Mouse (Mus musculus): Measurements from ENCODE around the gene Mrvi1. TPM values are rescaled to one million over a fixed set of nuclear protein-coding genes. Genes with fewer than 3 reads are reported as not detected.

The Mrvi1 gene
- polyA plus RNA-seq, 1 experiment from 2014 or later, result 0.87 TPM

DNA sequence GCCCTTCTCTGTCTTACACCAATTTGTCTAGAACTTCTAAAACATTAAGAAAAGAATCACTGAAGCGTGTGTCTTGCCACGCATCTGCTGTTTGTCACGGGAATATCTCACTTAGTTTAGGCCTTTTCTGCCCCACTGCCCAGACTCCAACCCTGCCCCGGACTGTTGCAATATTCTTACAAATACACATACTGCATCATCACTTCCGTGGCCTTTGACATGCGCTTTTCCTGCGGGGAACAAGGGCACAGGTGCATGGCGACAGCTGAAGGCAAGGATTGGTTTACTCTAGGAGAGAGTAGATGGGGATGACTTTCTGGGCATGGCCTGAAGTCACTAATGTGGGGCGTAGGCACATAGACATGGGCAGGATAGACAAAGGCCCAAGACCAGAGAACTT lies 87.6 kb downstream of the Mrvi1 start:
- no peak overlapping the region for H3K9ac ChIP-seq (replicated peaks)
- no peak overlapping the region for H3K27ac ChIP-seq (replicated peaks)
- no peaks in the 10 kb centered on the region for H3K9me3 ChIP-seq
- H3K4me2 ChIP-seq (replicated peaks), result no peak overlapping the region
- no peaks in the 10 kb centered on the region for H3K36me3 ChIP-seq
- 82% methylated on average over 9 of the region's 9 CpGs for WGBS
- no peaks in the 10 kb centered on the region for H3K4me1 ChIP-seq
- no peak for ATAC-seq (replicated peaks)
- H3K27me3 ChIP-seq, result no peaks in the 10 kb centered on the region
- no peak overlapping the region for H3K4me3 ChIP-seq

DNA sequence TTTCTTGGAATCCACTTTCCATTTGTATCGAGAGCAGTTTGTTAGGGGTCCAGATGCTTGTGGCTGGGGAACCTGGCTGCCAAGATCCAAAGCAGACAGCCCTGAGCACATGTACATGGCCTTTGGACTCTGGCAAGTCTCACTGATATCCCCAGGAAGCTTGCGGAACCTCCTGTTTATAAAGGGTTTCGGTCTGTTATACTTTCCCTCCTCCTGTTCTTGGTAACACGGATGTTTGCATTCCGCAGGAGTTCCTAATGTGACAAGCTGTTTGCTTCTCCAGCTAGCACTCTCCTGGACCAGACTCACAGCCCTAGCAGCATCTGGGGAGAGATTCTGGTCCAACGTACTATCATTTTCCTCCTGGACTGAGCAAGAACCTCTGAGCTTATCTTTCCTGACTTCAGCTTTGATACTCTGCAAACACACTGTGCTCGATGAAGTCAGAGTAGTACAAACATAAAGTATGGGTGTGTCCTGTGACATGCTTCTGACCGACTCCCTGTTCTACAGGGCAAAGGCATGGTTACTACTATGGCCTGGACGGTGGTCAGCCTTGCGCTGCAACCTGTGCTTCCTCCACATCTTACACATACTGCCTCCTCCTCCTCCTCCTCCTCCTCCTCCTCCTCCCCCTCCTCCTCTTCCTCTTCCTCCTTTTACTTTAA lies 88.2 kb downstream of the Mrvi1 start:
- H3K4me2 ChIP-seq (replicated peaks), result no peak overlapping the region
- no peaks in the 10 kb centered on the region for H3K36me3 ChIP-seq
- no peaks in the 10 kb centered on the region for H3K27me3 ChIP-seq
- no peaks in the 10 kb centered on the region for H3K4me1 ChIP-seq
- H3K4me3 ChIP-seq, result no peak overlapping the region
- H3K9ac ChIP-seq (replicated peaks), result no peak overlapping the region
- 88% methylated on average over 10 of the region's 10 CpGs for WGBS
- H3K9me3 ChIP-seq, result no peaks in the 10 kb centered on the region
- no peak for ATAC-seq (replicated peaks)
- H3K27ac ChIP-seq (replicated peaks), result no peak overlapping the region

DNA sequence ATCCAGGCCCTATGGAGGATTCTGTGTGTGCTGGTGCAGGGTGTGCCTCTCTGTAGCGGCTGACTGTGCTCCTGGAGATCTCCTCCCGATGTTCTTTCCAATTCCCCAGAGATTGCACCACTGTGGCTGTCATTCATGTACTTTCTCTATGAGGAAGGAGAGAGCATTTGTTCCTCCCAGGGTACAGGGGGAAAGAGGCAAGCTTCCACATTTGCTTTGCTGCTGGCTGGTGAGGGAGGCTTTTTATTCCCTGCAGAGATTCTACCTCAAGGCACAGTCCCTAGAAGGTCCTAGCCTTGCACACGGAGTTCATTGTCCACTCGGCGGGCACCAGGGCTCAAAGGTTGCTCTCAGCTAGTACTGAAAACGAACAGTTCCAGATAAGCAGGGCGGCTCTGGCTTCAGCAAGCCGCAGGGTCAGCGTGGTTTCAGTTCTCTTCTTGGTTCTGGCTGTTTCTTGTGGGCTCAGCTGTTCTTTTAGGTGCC lies 90.7 kb downstream of the Mrvi1 start:
- Histone ChIP-seq H3K4me2 (replicated peaks) (no peak overlapping the region), H3K4me1 (no peaks in the 10 kb centered on the region), H3K9me3 (no peaks in the 10 kb centered on the region), H3K36me3 (no peaks in the 10 kb centered on the region), H3K27me3 (no peaks in the 10 kb centered on the region), H3K27ac (replicated peaks) (no peak overlapping the region), H3K9ac (replicated peaks) (no peak overlapping the region), H3K4me3 (no peak overlapping the region)
- no peak for ATAC-seq (replicated peaks)
- 79% methylated on average over 9 of the region's 9 CpGs for WGBS

DNA sequence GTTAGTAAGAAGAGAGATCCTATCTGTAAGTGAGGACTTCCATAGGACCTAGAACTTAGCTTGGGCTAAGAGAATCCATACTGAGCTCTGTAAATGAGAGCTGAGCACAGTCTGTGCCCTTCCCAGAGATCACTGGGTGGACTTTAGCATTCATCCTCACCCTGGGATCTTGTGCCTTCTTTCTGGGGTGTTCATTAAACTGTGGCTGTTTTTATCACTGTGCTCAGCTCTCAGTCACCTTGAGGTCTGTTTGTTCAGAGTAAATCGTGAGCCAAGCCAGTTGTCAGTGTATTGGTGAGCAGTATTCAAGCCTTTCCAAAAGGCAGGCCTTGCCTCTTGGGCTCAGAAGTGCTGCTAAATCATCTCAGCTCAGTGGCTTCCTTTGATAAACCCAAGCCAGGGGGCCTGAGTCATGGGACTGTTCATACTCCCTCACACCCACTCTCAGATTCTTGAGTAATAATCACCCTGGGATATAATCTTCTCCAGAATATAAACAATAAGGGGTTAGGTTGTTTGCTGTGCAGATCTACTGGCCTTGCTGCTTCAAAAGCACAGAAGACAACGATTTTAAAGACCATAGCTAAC lies 100.4 kb downstream of the Mrvi1 start:
- no peak overlapping the region for H3K4me2 ChIP-seq (replicated peaks)
- 83% methylated on average over 2 of the region's 2 CpGs for WGBS
- H3K36me3 ChIP-seq, result no peaks in the 10 kb centered on the region
- no peaks in the 10 kb centered on the region for H3K4me1 ChIP-seq
- H3K4me3 ChIP-seq, result no peak overlapping the region
- no peaks in the 10 kb centered on the region for H3K27me3 ChIP-seq
- ATAC-seq (replicated peaks), result no peak
- no peaks in the 10 kb centered on the region for H3K9me3 ChIP-seq
- H3K27ac ChIP-seq (replicated peaks), result no peak overlapping the region
- H3K9ac ChIP-seq (replicated peaks), result no peak overlapping the region

DNA sequence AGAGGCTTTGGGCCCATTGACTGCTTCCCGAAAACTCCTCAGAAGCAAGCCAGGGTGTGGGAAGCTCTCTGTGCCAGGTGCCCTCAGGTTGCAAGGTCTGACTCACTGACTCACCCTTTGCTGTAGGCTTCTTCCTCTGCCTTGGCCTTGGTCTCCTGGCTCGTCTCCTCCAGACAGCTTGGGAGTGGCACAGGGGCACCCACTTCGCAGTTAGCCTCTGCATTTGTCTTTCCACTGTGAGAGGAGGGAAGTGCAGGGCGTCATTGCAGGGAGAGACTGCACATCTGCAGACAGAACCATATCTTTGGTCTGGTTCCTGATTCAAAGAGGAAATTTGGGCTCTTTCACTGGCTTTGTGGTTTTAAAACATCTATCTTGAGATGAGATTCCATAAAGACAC lies 104.2 kb downstream of the Mrvi1 start:
- Histone ChIP-seq H3K36me3 (no peaks in the 10 kb centered on the region), H3K4me3 (no peak overlapping the region), H3K27ac (replicated peaks) (no peak overlapping the region), H3K4me2 (replicated peaks) (no peak overlapping the region), H3K4me1 (no peaks in the 10 kb centered on the region), H3K27me3 (no peaks in the 10 kb centered on the region), H3K9ac (replicated peaks) (no peak overlapping the region), H3K9me3 (no peaks in the 10 kb centered on the region)
- ATAC-seq (replicated peaks), result no peak
- WGBS, result 87% methylated on average over 4 of the region's 4 CpGs

DNA sequence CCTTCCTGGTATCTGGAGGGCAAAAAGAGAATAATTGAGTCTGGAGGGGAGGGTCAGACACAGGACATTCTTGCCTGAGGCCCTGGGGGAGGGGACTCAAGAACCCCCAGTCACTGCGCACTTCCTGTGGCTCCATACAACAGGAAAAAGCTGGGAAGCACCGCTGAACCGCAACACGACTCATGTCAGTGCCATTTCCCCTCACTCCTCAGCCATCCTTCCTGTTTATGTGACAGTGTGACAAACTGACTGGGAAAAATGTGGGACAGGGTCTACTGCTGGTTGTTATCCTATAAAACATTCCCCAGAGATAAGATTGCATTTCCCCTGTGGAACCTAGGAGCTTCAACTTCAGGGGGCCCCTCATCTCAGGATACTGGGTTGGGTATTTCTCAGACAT lies 105.3 kb downstream of the Mrvi1 start:
- Histone ChIP-seq H3K4me1 (no peaks in the 10 kb centered on the region), H3K36me3 (no peaks in the 10 kb centered on the region), H3K27me3 (no peaks in the 10 kb centered on the region), H3K4me3 (no peak overlapping the region), H3K27ac (replicated peaks) (no peak overlapping the region), H3K9ac (replicated peaks) (no peak overlapping the region), H3K4me2 (replicated peaks) (no peak overlapping the region), H3K9me3 (no peaks in the 10 kb centered on the region)
- ATAC-seq (replicated peaks), result no peak
- 92% methylated on average over 4 of the region's 4 CpGs for WGBS

DNA sequence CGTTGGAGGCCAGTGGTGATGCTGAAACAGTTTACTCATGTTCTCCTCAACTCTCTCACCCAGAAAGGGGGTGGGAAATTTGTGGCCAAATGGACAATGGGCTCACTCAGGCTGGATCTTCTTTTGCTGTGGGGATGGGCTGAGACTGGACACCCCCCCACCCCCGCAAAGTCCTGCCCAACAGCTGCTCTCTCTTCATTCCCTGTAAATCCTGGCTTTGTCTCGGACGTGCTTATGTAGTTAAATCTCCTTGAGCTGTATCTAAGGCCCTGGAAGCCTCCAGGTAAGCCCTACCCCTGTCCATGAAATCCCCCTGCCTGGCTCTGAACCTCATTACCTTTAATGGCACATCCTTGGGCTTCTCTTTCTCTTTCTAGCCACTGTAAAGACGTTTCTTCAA lies 113.5 kb downstream of the Mrvi1 start:
- H3K4me1 ChIP-seq, result peaks cover 4% of the 10 kb centered on the region; the same call in 1 of the 2 replicates
- no peak for ATAC-seq (replicated peaks)
- H3K9me3 ChIP-seq, result no peaks in the 10 kb centered on the region
- H3K4me2 ChIP-seq (replicated peaks), result no peak overlapping the region
- no peak overlapping the region for H3K9ac ChIP-seq (replicated peaks)
- H3K4me3 ChIP-seq, result no peak overlapping the region
- H3K36me3 ChIP-seq, result no peaks in the 10 kb centered on the region
- WGBS, result 61% methylated on average over 5 of the region's 5 CpGs
- no peak overlapping the region for H3K27ac ChIP-seq (replicated peaks)
- H3K27me3 ChIP-seq, result no peaks in the 10 kb centered on the region

DNA sequence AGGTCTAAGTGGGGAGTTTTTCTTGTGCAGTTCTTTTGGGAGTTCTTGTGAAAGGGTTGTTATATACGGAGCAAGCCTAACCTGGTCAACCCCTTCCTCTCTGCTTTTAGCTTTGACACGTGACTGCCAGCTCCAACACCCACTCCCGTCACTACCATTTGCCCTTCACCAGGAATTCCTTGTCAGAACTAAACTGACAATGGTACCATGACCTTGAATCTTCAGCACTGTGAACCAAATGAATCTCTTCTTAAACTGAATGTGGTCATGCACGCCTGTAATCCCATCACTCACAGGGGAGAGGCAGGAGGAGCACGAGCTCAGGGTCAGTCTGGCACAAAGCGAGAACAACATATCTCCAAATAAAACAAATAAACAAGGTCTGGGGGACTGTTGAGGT lies 115.1 kb downstream of the Mrvi1 start:
- no peak overlapping the region for H3K9ac ChIP-seq (replicated peaks)

DNA sequence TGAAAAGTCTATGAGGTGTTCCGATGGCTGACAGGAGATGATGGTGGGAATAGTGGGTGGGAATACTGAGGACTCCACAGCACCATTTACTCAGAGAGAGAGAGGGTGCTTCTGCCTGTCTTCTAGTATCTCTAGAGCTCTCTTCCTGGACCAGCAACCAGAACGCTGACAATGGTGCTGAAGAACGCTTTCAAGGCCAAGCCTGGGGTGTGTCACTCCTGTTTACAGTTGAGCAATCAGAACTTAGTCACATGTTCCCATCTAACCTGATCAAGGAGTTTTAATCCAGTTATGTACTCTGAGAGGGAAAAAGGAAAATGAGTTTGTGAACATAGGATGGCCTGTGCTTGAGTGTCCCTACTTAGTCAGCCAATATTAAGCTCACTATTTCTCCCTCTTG lies 116.2 kb downstream of the Mrvi1 start:
- Histone ChIP-seq H3K9ac (replicated peaks) (no peak overlapping the region), H3K4me1 (peaks cover 4% of the 10 kb centered on the region; the same call in 1 of the 2 replicates), H3K27ac (replicated peaks) (no peak overlapping the region), H3K4me2 (replicated peaks) (no peak overlapping the region), H3K4me3 (no peak overlapping the region), H3K27me3 (no peaks in the 10 kb centered on the region), H3K36me3 (no peaks in the 10 kb centered on the region), H3K9me3 (no peaks in the 10 kb centered on the region)
- WGBS, result 94% methylated on average over 3 of the region's 3 CpGs
- ATAC-seq (replicated peaks), result no peak

More for the DNA sequence above, 115.1 kb downstream of the Mrvi1 start:
- Histone ChIP-seq H3K9me3 (no peaks in the 10 kb centered on the region), H3K4me1 (peaks cover 4% of the 10 kb centered on the region; the same call in 1 of the 2 replicates), H3K36me3 (no peaks in the 10 kb centered on the region), H3K4me2 (replicated peaks) (no peak overlapping the region), H3K27ac (replicated peaks) (no peak overlapping the region), H3K27me3 (no peaks in the 10 kb centered on the region), H3K4me3 (no peak overlapping the region)
- WGBS, result 90% methylated on average over 6 of the region's 6 CpGs
- ATAC-seq (replicated peaks), result no peak

DNA sequence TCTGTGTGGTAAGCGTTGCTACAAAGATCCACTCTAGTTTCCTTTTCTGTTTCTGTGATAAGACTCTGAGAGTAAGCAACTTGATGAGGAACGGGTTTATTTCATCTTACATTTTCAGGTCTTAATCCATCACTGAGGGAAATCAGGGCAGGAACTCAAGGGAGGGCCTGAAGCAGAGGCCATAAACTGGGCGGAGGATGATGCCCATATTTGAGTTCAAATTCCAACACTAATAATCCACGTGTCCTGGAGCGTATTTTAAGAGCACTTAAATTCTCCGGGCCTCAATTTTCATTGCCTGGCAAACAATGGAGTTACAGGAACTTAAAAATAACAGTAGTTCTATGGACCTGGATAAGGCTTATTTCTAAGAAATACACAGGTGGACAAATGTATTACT lies 116.7 kb downstream of the Mrvi1 start:
- H3K4me2 ChIP-seq (replicated peaks), result no peak overlapping the region
- no peak overlapping the region for H3K9ac ChIP-seq (replicated peaks)
- H3K9me3 ChIP-seq, result no peaks in the 10 kb centered on the region
- no peaks in the 10 kb centered on the region for H3K27me3 ChIP-seq
- no peak for ATAC-seq (replicated peaks)
- no peaks in the 10 kb centered on the region for H3K36me3 ChIP-seq
- no peak overlapping the region for H3K4me3 ChIP-seq
- peaks cover 4% of the 10 kb centered on the region; the same call in 1 of the 2 replicates for H3K4me1 ChIP-seq
- WGBS, result 89% methylated on average over 6 of the region's 6 CpGs
- no peak overlapping the region for H3K27ac ChIP-seq (replicated peaks)

DNA sequence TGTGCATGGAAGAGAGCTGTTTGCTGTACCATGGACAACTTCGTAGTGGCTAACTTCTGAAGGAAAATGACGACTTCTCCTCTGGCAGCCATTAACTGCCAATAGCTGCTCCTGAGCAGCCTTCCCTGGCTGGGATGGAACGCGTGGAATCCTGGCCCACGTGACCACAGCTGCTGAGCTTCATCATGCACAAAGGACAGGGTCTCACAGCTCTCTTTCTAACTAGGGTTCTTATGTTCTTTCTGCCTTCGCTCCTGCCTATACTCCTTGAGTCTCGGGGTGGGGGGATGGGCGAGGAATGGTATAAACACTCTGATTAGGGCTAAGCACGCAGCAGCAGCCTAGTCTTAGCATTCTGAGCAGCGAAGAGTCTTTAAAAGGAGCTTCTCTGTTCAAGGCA lies 117.2 kb downstream of the Mrvi1 start:
- no peaks in the 10 kb centered on the region for H3K36me3 ChIP-seq
- no peaks in the 10 kb centered on the region for H3K27me3 ChIP-seq
- ATAC-seq (replicated peaks), result no peak
- H3K4me3 ChIP-seq, result no peak overlapping the region
- no peak overlapping the region for H3K4me2 ChIP-seq (replicated peaks)
- no peak overlapping the region for H3K9ac ChIP-seq (replicated peaks)
- WGBS, result 43% methylated on average over 10 of the region's 10 CpGs
- H3K9me3 ChIP-seq, result no peaks in the 10 kb centered on the region
- no peak overlapping the region for H3K27ac ChIP-seq (replicated peaks)
- peaks cover 4% of the 10 kb centered on the region; the same call in 1 of the 2 replicates for H3K4me1 ChIP-seq

DNA sequence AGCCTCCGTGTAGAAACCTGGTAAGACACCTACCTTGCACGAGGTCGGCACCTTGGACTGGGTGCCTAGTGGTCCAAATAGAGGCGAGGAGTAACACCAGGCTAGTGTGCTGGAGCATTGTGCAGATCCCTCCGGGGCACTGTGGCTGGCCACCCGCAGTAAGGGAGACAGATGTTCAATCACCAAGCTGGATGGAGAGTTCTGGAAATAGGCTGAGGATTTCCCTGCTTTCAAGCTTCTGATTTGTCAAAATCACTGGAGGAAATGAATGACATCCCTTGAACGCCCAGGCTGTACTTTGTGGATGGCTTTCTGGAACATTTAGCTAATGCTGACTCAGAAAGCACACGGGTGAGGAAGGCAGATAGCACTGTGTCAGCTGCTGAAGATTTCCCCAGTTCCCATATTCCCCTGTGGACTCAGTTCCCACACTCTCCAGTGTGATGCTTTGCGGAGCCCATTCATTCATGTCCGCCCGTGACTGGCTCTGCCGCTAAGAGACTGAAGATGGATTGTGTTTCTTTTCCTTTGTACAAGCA lies 119.4 kb downstream of the Mrvi1 start, which contains the start of gene Lyve1:
Lyve1 (minus strand) TSS at position 489 of the 539 bp plus-strand sequence.
- Histone ChIP-seq H3K4me3 (no peak within 1 kb of the TSS), H3K36me3 (no peaks in the 10 kb centered on the region), H3K4me1 (peaks cover 4% of the 10 kb centered on the region; the same call in 1 of the 2 replicates), H3K9ac (replicated peaks) (no peak within 1 kb of the TSS), H3K27ac (replicated peaks) (no peak within 1 kb of the TSS), H3K4me2 (replicated peaks) (no peak within 1 kb of the TSS), H3K27me3 (no peaks in the 10 kb centered on the region), H3K9me3 (no peaks in the 10 kb centered on the region)
- 83% methylated on average over 12 of the region's 12 CpGs for WGBS
- no peak for ATAC-seq (replicated peaks)

Data from forebrain, embryonic 15.5 days (tissue).